Mouse (Mus musculus): ENCODE results near the gene Kctd10.

DNA sequence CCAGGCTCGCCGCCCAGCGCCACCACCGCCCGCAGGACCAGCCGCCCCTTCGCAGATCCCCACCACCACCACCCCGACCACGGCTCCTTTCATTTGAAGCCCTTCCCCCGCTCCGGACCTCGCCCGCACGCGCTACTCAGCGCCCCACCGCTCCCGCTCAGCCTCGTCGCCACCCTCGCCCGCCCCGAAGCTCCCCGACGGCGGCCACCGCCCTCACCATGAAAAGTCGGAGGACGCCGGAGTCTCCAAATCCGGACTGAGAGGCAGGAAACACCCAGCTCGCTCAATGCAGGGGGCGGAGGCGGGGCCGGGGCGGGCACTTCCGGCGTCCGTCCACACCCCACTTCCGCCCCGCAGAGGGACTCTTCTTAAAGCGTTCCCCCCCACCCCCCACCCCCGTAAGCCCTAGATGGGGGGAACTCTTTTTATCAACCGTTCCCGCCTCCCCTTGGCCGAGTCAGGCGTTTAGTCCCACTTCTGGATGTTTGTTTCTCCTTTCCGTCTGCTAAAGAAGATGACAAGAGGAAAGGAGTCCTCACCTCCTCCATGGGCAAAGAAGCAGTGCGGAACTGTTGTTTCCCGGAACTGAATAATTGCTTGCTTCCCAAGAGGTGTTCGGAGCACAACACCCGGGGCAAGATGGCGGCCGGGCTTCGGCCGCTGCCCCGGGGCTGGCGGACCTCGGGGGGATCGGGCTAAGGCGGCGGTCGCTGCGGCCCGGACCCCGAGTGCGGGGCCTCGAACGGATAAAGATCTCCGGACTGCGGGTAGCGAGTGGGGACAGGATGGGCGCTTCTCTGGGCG is at the start of gene Kctd10, which contains the start of gene Ube3b:
- peak; percentile 56 for TF ChIP-seq POLR2A (IDR thresholded peaks at IDR 0.05; ENCODE audit: low read depth, low read length)
- no peak for TF ChIP-seq CTCF (IDR thresholded peaks at IDR 0.05; ENCODE audit: extremely low read depth, insufficient read depth, insufficient read length, insufficient replicate concordance)
